Mouse (Mus musculus) liver, embryonic 14 days (tissue): ENCODE measurements around the gene Fpr-rs6. TPM values are rescaled to one million over a fixed set of nuclear protein-coding genes. Genes with fewer than 3 reads are reported as not detected.

Experiments
- polyA plus RNA-seq: library from polyadenylated mRNA; depleted of rRNA; stranded (reverse); fragments of >200 nt; gene quantifications from 2 replicates; pipeline ENCODE4 v1.2.3, GENCODE M21; 2012; rRNA removed

Gene Fpr-rs6
- not detected in 2 replicates for polyA plus RNA-seq

GRCm38 (mm10) chr17:20182997-20183396, at the start of gene Fpr-rs6:
Gene Fpr-rs6 (minus strand): TSS chr17:20183097.

Other genes starting within 250 kb of the Fpr-rs6 start
- not detected in 2 replicates for gene Vmn2r104, start 134.8 kb downstream of the Fpr-rs6 start, polyA plus RNA-seq
- not detected in 2 replicates for gene Fpr-rs7, start 68.9 kb downstream of the Fpr-rs6 start, polyA plus RNA-seq
- not detected in 2 replicates for gene Vmn2r105, start 52.0 kb upstream of the Fpr-rs6 start, polyA plus RNA-seq
- not detected in 2 replicates for gene Vmn2r106, start 102.5 kb upstream of the Fpr-rs6 start, polyA plus RNA-seq
- gene Vmn2r107, start 162.1 kb upstream of the Fpr-rs6 start, polyA plus RNA-seq: not detected in 2 replicates
- not detected in 2 replicates for gene Vmn1r224, start 231.0 kb upstream of the Fpr-rs6 start, polyA plus RNA-seq